Mouse (Mus musculus) embryonic stem cell, embryonic (primary cell): Measurements from ENCODE around the gene Patz1.

Experiments
- CTCF ChIA-PET, 4 experiments: fragments of 300-600 bp in 2 of 4; fragments of 350-600 bp in 2 of 4; sonication (Branson Sonifier 250); formaldehyde crosslinking; loops; one replicate each; lab custom pipeline; 2022; ENCODE audit warnings: inconsistent platforms in 2 of 4; lab: Charles Lee
- POLR2A ChIA-PET, 4 experiments: fragments of 300-600 bp in 2 of 4; fragments of 350-600 bp in 2 of 4; sonication (Branson Sonifier 250); formaldehyde crosslinking; loops; one replicate each; lab custom pipeline; 2022; ENCODE audit warnings: antibody characterized with exemption in 4 of 4, inconsistent platforms in 1 of 4; lab: Charles Lee

Gene Patz1

DNA sequence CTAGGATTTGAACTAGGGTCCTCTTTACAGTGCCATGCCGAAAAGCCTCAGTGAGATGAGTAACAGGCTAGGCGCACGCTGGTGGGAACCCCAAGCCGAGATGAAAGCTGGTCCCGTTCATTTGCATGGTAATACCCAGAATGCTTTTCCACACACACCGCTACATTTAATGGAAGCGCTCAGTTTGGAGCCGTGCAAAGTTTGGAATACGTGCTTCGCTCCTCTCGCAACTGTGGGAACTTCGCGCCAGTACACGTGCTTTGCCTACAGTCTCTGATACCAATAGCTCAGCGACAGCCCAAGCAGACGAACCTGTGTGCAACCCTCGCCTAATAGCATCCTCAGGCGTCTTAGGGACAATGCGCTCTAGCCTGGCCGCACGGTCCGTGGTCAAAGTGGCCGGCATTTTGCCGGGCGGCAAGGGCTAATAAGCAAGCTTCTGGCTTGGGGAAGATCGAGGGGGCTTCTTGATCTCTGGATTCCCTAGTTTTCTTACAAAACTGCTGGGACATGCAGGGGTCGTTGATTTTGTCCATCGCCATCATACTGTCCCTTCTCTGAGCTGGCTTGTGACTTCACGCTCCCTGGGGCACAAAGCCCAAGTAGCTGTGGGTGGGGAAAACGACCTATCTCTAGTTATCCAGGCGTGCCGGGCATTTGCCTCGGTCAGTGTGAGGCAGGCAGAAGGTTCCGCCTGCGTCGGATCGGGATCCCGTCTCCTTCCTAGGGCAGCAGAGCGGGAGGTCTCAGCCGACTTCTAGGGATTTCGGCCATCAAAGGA, at the start of gene Patz1:
Gene Patz1, plus strand, starts transcription at position 354 of the 781 bp plus-strand sequence.
- POLR2A ChIA-PET = interaction anchor here (0.6 to 26.9 kb wide), 64 partner anchors 10 to 1800 kb away, joined by 3 to 556 read pairs (median 5); partner anchors contain the start of genes Drg1 (in 4 of the 4), Sfi1 (in 3 of the 4), Eif4enif1 (in 2 of the 4) and Morc2a (in 2 of the 4)
- CTCF ChIA-PET = interaction anchor here (0.5 to 1.9 kb wide), 13 partner anchors 19 to 584 kb away, joined by 3 to 13 read pairs (median 4); partner anchors contain the start of gene Drg1 (in 1 of the 4)

DNA sequence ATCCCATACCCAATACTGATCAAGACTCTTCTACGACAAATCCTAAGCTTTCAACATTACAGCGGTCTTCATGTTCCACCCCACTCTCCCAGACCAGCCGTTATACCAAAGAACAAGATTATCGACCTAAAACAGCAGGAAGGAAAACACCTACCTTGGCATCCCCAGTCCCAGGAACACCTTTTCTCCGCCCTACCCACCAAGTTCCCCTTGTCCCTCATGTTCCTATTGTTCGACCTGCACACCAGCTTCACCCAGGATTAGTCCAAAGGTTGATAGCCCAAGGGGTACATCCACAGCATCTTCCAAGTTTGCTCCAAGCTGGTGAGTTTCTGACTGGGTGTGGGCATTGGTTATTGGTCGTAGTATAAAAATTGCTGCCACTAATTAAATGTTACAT, 46.3 kb upstream of the Patz1 start:
- ChIA-PET POLR2A (interaction anchor here in 2 of 4 experiments (0.6 to 5.5 kb wide), 12 partner anchors 8 to 275 kb away, joined by 3 to 37 read pairs (median 6); partner anchors contain the start of gene Drg1 (in 2 of the 2)), CTCF (interaction anchor here in 1 of 4 experiments (0.6 kb wide), 1 partner anchor 364 kb away, joined by 3 read pairs; no protein-coding TSS in a partner anchor)

DNA sequence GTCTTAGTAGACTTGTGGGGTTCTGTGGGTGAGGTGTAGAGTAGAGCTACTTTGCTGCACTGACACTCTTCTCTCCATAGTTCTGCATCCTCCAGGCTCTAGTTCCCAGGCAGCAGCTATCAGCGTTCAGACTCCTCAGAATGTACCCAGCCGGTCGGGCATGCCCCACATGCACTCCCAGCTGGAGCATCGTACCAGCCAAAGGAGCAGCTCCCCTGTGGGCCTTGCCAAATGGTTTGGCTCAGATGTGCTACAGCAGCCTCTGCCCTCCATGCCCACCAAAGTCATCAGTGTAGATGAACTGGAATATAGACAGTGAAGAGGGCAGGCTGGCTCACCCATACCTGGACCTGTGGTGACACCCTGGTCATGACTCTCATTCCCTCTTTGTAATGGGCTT, 44.9 kb upstream of the Patz1 start:
- ChIA-PET CTCF (no interaction called here), POLR2A (interaction anchor here in 3 of 4 experiments (0.6 to 5.8 kb wide), 11 partner anchors 9 to 73 kb away, joined by 3 to 37 read pairs (median 8); partner anchors contain the start of gene Drg1 (in 1 of the 3))

DNA sequence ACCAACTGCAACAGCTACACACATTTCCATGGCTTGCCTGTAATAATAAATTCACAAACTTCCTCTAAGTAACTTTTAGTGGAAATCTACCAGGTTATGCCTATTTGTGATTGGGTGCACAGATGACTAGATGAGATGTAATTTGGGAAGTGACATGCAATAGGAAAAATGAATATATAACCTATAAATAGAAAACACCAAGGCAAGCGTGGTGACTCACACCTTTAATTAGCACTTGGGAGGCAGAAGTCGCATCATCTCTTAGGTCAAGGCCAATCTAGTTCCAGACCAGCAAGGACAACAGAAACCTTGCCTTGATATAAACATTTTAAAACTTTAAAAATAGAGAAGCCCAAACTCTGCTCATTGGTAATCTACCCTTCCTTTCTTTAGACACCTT, 41.3 kb upstream of the Patz1 start:
- CTCF ChIA-PET = no interaction called here
- POLR2A ChIA-PET = interaction anchor here in 2 of 4 experiments (0.6 to 5.8 kb wide), 23 partner anchors 7 to 145 kb away, joined by 3 to 37 read pairs (median 5); partner anchors contain the start of genes Drg1 (in 2 of the 2), Eif4enif1 (in 1 of the 2) and Patz1 (in 1 of the 2)

DNA sequence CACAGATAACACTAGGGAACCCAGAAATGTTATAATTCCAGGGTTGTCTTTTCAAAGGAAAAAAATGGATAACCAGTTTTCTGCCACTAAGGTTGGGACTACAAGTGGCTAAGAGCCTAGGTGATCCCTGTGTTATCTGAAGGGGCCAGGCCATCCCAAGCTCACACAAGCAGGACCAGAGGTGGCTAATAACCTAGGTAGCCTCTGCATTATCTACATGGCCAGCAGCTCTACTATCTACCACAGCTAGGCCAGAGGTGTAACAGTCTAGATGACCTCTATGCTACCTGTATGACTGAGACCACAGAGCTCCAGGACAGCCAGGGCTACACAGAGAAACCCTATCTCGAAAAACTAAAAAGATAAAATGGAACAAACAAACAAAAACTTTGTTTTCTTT, 29.1 kb upstream of the Patz1 start:
- CTCF ChIA-PET = interaction anchor here in 3 of 4 experiments (0.5 to 1.5 kb wide), 3 partner anchors 32 to 438 kb away, joined by 3 to 16 read pairs (median 8); no protein-coding TSS in a partner anchor
- POLR2A ChIA-PET = interaction anchor here in 3 of 4 experiments (0.8 to 15.5 kb wide), 11 partner anchors 10 to 131 kb away, joined by 3 to 556 read pairs (median 4); partner anchors contain the start of gene Patz1 (in 1 of the 3)

DNA sequence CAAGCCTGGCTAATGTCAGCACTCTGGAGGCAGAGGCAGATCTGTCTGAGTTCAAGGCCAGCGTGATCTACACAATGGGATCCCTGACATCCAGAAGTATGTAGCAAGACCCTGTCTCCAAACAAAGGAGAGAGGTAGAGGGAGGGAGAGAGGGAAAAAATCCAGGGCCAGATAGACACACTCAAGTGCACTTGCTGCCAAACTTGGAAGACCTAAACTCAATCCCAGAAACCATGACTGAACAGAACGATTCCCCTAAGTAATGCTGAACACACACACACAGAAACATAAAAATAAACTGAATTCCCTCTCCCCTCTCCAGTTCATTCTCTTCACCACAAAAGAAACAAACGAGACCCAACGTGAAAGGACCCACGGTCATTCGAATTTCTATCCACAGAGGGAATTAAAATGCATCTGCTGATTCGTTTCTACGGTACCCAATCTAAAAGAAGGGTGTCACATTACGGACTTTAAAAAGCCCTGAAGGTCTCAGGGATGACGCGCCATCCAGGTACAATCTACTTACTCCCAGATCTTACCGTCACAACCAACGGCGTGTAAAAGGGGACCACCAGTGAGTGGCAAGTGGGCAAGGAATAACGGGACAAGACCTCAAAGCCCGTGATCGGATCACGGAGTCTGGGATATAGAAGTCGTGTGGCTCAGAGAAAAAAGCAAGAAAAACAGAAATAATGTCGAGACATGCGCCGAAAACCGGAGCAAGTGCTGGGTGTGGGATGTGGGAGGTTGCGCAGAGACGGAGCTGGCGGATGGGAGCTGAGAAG, 23.2 kb upstream of the Patz1 start:
- POLR2A ChIA-PET = interaction anchor here (0.6 to 15.5 kb wide), 112 partner anchors 8 to 698 kb away, joined by 3 to 556 read pairs (median 6); partner anchors contain the start of genes Patz1 (in 4 of the 4), Morc2a (in 3 of the 4), Rnf185 (in 3 of the 4) and Sfi1 (in 3 of the 4)
- CTCF ChIA-PET = interaction anchor here in 3 of 4 experiments (1.0 to 1.7 kb wide), 9 partner anchors 24 to 211 kb away, joined by 3 to 12 read pairs (median 5); partner anchors contain the start of gene Patz1 (in 1 of the 3)

DNA sequence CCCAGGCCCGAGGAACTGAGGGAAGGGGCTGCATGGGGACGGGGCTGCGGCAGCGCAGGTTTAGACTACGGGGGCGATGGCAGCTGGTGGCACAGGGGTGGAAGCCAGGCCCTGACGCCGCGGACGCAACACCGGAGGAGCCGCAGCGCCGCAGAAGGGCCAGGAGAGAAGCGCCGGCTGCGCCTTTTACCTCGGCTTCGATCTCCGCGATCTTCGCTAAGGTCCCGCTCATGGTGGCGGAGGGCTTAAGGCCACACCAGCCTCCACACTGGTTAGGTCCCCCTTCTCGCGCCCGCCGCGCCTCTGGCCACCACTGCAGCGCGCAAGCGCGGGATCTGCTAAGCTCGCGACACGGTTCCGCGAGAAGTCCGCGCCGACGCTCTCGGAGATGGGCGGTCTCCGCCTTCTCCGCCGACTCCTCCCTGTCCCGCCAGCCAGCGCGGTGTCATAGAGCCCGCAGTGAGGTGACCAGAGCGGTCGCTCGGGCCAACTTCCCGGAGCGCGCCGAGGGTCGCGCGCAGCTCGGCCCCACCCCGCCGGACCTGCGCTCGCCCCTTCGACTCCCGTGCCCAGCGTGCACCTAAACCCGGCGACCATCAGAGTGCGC, 22.5 kb upstream of the Patz1 start, which contains the start of gene Drg1:
Gene Drg1, minus strand, starts transcription at position 337 of the 607 bp plus-strand sequence.
- POLR2A ChIA-PET = interaction anchor here (0.6 to 15.5 kb wide), 138 partner anchors 9 to 697 kb away, joined by 3 to 556 read pairs (median 6); partner anchors contain the start of genes Patz1 (in 4 of the 4), Morc2a (in 3 of the 4), Rnf185 (in 3 of the 4) and Sfi1 (in 3 of the 4)
- CTCF ChIA-PET = interaction anchor here (0.6 to 1.7 kb wide), 14 partner anchors 21 to 1681 kb away, joined by 3 to 12 read pairs (median 4); partner anchors contain the start of gene Patz1 (in 1 of the 4)

DNA sequence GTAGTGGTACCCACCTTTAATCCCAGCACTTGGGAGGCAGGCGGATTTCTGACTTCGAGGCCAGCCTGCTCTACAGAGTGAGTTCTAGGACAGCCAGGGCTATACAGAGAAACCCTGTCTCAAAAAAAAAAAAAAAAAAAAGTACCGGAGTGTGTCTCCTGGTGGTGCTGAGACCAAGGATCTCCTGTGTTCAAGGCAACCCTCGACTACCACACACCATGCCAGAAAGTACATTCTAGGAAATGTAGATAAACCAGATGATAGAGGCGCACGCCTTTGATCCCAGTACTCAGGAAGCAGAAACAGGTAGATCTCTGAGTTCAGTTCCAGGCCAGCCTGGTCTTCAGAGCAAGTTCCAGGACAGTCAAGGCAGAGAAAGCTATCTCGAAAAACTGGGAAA, 21.5 kb upstream of the Patz1 start:
- ChIA-PET POLR2A (interaction anchor here (0.7 to 15.5 kb wide), 65 partner anchors 10 to 1708 kb away, joined by 3 to 556 read pairs (median 9); partner anchors contain the start of genes Patz1 (in 4 of the 4), Rnf185 (in 3 of the 4), Morc2a (in 2 of the 4) and Eif4enif1 (in 1 of the 4)), CTCF (interaction anchor here (0.6 to 1.7 kb wide), 7 partner anchors 23 to 149 kb away, joined by 3 to 10 read pairs (median 3); no protein-coding TSS in a partner anchor)

DNA sequence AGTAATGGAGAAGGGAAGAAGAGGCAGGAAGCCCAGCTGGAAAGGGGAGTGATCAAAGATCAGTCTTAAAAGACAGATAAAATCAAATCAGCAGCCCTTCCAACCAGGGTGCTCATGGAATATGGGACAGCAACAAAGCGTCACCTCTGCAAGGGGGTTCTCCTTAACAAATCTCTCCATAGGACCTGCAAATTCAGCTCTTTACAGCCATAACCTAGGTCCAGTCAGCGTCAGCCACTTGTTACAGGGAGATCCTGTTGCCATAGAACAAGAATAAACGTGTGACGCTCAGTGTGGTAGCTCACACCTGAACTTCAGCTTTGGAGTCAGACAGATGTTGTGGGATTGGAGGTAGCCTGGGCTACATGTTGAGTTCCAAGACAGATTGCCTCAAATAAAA, 19.4 kb upstream of the Patz1 start:
- POLR2A ChIA-PET = interaction anchor here (0.6 to 15.5 kb wide), 22 partner anchors 9 to 379 kb away, joined by 3 to 556 read pairs (median 4); partner anchors contain the start of genes Patz1 (in 3 of the 4), Eif4enif1 (in 1 of the 4) and Sfi1 (in 1 of the 4)
- CTCF ChIA-PET = interaction anchor here in 2 of 4 experiments (0.8 to 1.5 kb wide), 3 partner anchors 20 to 76 kb away, joined by 3 read pairs; partner anchors contain the start of genes Patz1 (in 1 of the 2) and Sfi1 (in 1 of the 2)

DNA sequence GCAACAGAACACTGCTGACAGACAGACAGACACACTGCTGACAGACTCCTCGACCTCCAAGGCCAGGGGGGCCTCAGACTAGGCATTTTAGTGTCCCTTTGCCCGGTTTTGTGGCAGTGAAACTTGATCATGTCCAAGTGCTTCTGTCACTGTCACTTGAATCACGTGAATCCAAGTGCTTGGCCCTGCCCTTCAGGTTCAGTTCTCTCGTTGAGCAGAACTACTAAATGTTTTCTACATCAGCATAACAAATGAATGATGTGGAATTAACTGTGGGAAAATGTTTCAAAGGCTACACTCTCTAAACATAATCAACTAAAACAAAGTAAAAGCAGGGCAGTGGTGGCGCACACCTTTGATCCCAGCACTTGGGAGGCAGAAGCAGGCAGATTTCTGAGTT, 10.3 kb upstream of the Patz1 start:
- POLR2A ChIA-PET = interaction anchor here in 3 of 4 experiments (1.0 to 26.0 kb wide), 9 partner anchors 9 to 15 kb away, joined by 3 to 556 read pairs (median 6); partner anchors contain the start of genes Drg1 (in 3 of the 3) and Patz1 (in 2 of the 3)
- CTCF ChIA-PET = interaction anchor here in 1 of 4 experiments (1.4 kb wide), 1 partner anchor 12 kb away, joined by 5 read pairs; no protein-coding TSS in a partner anchor

DNA sequence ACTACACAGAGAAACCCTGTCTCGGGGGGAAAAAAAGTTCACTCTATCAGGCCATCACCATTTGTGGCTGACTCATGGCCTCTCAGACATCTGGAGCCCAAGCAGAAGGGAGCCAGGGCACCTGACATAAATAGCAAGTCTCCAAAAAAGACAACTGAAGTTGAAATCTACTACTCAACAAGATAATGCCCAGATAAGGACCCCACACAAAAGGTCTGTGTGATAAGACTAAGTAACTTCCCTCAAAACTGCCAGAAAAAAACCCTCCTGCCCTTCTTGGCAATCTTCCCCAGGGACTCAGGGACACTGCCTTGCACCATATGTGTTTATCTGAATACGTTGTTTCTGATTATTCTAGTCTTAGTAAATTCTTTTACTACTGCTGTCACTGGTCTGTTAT, 8.9 kb upstream of the Patz1 start:
- ChIA-PET CTCF (interaction anchor here in 1 of 4 experiments (1.4 kb wide), 1 partner anchor 11 kb away, joined by 5 read pairs; no protein-coding TSS in a partner anchor), POLR2A (interaction anchor here in 3 of 4 experiments (0.8 to 26.0 kb wide), 6 partner anchors 9 to 14 kb away, joined by 3 to 556 read pairs (median 12); partner anchors contain the start of genes Drg1 (in 3 of the 3) and Patz1 (in 1 of the 3))

DNA sequence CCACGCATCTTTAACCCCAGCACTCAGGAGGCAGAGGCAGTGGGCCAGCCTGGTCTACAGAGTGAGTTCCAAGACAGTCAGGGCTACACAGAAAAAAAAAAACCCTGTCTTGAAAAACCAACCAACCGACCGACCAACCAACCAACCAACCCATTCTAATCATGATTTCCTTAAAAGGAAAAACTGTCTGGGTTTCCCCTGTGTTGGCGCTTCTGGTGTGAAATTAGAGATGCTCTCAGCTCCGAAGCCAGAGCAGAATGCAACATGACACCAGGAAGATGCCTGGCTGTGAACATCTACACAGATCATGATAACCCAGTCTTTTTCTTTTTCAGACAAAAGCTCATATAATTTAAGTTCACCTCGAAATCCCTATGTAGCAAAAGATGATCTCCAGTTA, 5.8 kb upstream of the Patz1 start:
- CTCF ChIA-PET = no interaction called here
- POLR2A ChIA-PET = interaction anchor here in 3 of 4 experiments (0.9 to 26.9 kb wide), 7 partner anchors 10 to 27 kb away, joined by 3 to 556 read pairs (median 7); partner anchors contain the start of gene Drg1 (in 3 of the 3)

DNA sequence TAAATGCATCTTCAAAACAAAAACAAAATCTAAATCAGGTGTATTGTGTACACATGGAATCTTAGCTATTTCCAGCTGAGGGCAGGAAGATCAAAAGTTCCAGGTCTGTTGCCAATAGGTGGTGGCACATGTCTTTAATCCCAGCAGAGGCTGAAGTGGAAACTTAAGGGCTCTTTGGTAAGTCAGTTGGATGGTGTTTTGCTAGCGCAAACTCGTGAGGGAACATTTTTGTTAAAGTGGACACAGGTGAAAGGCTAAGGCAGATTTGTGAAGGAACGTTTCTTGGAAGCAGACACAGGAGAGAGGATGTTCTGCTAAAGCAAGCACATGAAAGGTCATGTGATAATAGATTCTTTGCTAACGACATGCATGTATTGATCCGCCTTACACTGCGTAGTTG, 5.0 kb upstream of the Patz1 start:
- POLR2A ChIA-PET = interaction anchor here in 3 of 4 experiments (0.9 to 26.9 kb wide), 7 partner anchors 12 to 34 kb away, joined by 3 to 556 read pairs (median 7); partner anchors contain the start of gene Drg1 (in 3 of the 3)

DNA sequence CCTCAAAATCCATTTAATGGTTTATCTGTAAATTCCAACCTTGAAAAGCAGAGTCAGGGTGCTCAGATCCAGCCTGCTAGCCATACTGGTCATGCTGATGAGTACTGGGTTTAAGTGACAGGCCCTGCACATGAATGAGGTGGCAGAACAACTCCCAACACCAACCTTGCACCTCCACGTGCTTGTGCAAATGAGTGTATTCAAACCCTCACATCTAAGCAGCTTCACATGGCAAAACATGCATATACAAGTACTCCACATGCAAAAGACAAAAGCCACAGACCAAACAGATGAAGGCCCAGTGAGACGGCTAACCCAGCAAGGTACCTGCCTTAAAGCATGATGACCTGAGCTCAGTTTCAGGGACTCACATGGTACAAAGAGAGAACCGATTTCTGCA, 2.7 kb upstream of the Patz1 start:
- POLR2A ChIA-PET = interaction anchor here in 2 of 4 experiments (1.6 to 26.9 kb wide), 4 partner anchors 18 to 28 kb away, joined by 3 to 556 read pairs (median 446); partner anchors contain the start of gene Drg1 (in 2 of the 2)
- CTCF ChIA-PET = no interaction called here

More for the DNA sequence above, 5.0 kb upstream of the Patz1 start:
- CTCF ChIA-PET = no interaction called here

DNA sequence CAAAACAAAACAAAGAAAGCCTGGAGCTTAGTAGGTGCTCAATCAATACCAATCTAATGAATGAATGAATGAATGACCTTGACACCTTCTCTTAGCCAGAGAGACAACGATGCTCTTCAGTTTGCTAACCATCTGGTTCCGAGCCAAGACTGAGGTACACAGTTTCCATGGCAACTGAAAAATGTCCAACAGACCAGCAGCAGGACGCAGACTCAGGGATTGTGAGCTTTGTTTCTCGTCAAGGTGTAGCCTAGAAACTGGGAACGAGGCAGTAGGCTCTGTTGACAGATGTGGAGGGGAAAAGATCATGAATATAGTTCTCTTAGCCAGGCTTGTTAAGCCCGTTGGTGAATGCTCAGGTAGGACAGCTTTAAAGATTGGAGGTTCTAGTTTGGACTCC, 1.5 kb upstream of the Patz1 start:
- ChIA-PET POLR2A (interaction anchor here (0.7 to 26.9 kb wide), 17 partner anchors 8 to 362 kb away, joined by 3 to 556 read pairs (median 4); partner anchors contain the start of genes Drg1 (in 4 of the 4), Eif4enif1 (in 1 of the 4) and Morc2a (in 1 of the 4)), CTCF (interaction anchor here in 3 of 4 experiments (0.6 to 1.0 kb wide), 3 partner anchors 21 to 101 kb away, joined by 3 read pairs; partner anchors contain the start of gene Drg1 (in 1 of the 3))
